Mouse (Mus musculus): ENCODE measurements around the gene Gm17174. TPM values are rescaled to one million over a fixed set of nuclear protein-coding genes. Genes with fewer than 3 reads are reported as not detected.
"Not testable (repeated sequence)": the region's sequence is repeated elsewhere in the genome, so short reads cannot be mapped to it uniquely, and the experiment has no call there.

The Gm17174 gene
- polyA plus RNA-seq (2015; fragmentation: Nextera tagmentation; extraction: Ambion mirVana): not detected in 2 replicates

GRCm38 (mm10) chr14:51592039-51592438, at the start of gene Gm17174:
Gene Gm17174 (minus strand): TSS chr14:51592139.
- H3K9ac ChIP-seq (replicated peaks; ENCODE audit: low read depth, low read length); H3K27me3 ChIP-seq (replicated peaks; ENCODE audit: control insufficient read depth, insufficient read depth, low read length); ATAC-seq; H3K4me3 ChIP-seq (replicated peaks; ENCODE audit: low read length); H3K4me1 ChIP-seq (replicated peaks; ENCODE audit: control insufficient read depth, insufficient read depth, low read length); H3K4me2 ChIP-seq (ENCODE audit: low read length); H3K36me3 ChIP-seq (ENCODE audit: control insufficient read depth, insufficient read depth); H3K9me3 ChIP-seq (ENCODE audit: control insufficient read depth, low read length); H3K27ac ChIP-seq (ENCODE audit: low read length): not testable (repeated sequence)
- WGBS: 91% methylated on average over 4 of the region's 4 CpGs

- ATAC-seq; H3K27me3 ChIP-seq (replicated peaks; ENCODE audit: control insufficient read depth, insufficient read depth, low read length); H3K9ac ChIP-seq (replicated peaks; ENCODE audit: low read depth, low read length); H3K36me3 ChIP-seq (ENCODE audit: control insufficient read depth, insufficient read depth); H3K4me2 ChIP-seq (ENCODE audit: low read length); H3K9me3 ChIP-seq (ENCODE audit: control insufficient read depth, low read length); H3K4me3 ChIP-seq (replicated peaks; ENCODE audit: low read length); H3K27ac ChIP-seq (ENCODE audit: low read length); H3K4me1 ChIP-seq (replicated peaks; ENCODE audit: control insufficient read depth, insufficient read depth, low read length): not testable (repeated sequence)
- WGBS: 67% methylated on average over 1 of the region's 1 CpGs
These were observed 43.6 kb upstream of the Gm17174 start, which contains the start of gene Gm4181 for GRCm38 (mm10) chr14:51635566-51635965. Gene Gm4181 (minus strand): TSS chr14:51635666.

GRCm38 (mm10) chr14:51632426-51632825, 40.5 kb upstream of the Gm17174 start:
- H3K9me3 ChIP-seq (ENCODE audit: control insufficient read depth, low read length); H3K4me1 ChIP-seq (replicated peaks; ENCODE audit: control insufficient read depth, insufficient read depth, low read length); H3K36me3 ChIP-seq (ENCODE audit: control insufficient read depth, insufficient read depth); ATAC-seq; H3K4me2 ChIP-seq (ENCODE audit: low read length); H3K27ac ChIP-seq (ENCODE audit: low read length); H3K27me3 ChIP-seq (replicated peaks; ENCODE audit: control insufficient read depth, insufficient read depth, low read length); H3K4me3 ChIP-seq (replicated peaks; ENCODE audit: low read length); H3K9ac ChIP-seq (replicated peaks; ENCODE audit: low read depth, low read length): not testable (repeated sequence)
- WGBS: 95% methylated on average over 1 of the region's 1 CpGs

- no peak within 1 kb of the TSS for H3K4me3 ChIP-seq (replicated peaks; ENCODE audit: low read length)
- 86% methylated on average over 1 of the region's 1 CpGs for WGBS
- no peak for ATAC-seq
These were observed 19.3 kb upstream of the Gm17174 start, which contains the start of gene Gm17078 for GRCm38 (mm10) chr14:51611210-51611609. Gene Gm17078 (minus strand): TSS chr14:51611310.

GRCm38 (mm10) chr14:51573963-51574362, 18.0 kb downstream of the Gm17174 start, which contains the start of gene Gm17175:
Gene Gm17175 (minus strand): TSS chr14:51574063.
- not testable (repeated sequence) for H3K9me3 ChIP-seq (ENCODE audit: control insufficient read depth, low read length); H3K4me1 ChIP-seq (replicated peaks; ENCODE audit: control insufficient read depth, insufficient read depth, low read length); ATAC-seq; H3K4me3 ChIP-seq (replicated peaks; ENCODE audit: low read length); H3K27ac ChIP-seq (ENCODE audit: low read length); H3K36me3 ChIP-seq (ENCODE audit: control insufficient read depth, insufficient read depth); H3K27me3 ChIP-seq (replicated peaks; ENCODE audit: control insufficient read depth, insufficient read depth, low read length); H3K9ac ChIP-seq (replicated peaks; ENCODE audit: low read depth, low read length); H3K4me2 ChIP-seq (ENCODE audit: low read length)
- WGBS: 94% methylated on average over 2 of the region's 2 CpGs

More at GRCm38 (mm10) chr14:51611210-51611609, 19.3 kb upstream of the Gm17174 start, which contains the start of gene Gm17078:
- Histone ChIP-seq H3K4me1 (replicated peaks; ENCODE audit: control insufficient read depth, insufficient read depth, low read length) (no peaks in the 10 kb centered on the region), H3K4me2 (ENCODE audit: low read length) (no peak within 1 kb of the TSS), H3K36me3 (ENCODE audit: control insufficient read depth, insufficient read depth) (no peaks in the 10 kb centered on the region), H3K9ac (replicated peaks; ENCODE audit: low read depth, low read length) (no peak within 1 kb of the TSS), H3K27me3 (replicated peaks; ENCODE audit: control insufficient read depth, insufficient read depth, low read length) (no peaks in the 10 kb centered on the region), H3K27ac (ENCODE audit: low read length) (no peak within 1 kb of the TSS), H3K9me3 (ENCODE audit: control insufficient read depth, low read length) (no peaks in the 10 kb centered on the region)

GRCm38 (mm10) chr14:51552490-51552889, 39.4 kb downstream of the Gm17174 start, which contains the start of gene Gm5622:
Gene Gm5622 (plus strand): TSS chr14:51552790.
- 91% methylated on average over 4 of the region's 4 CpGs for WGBS

More at GRCm38 (mm10) chr14:51552490-51552889, 39.4 kb downstream of the Gm17174 start, which contains the start of gene Gm5622:
- Histone ChIP-seq H3K27me3 (replicated peaks; ENCODE audit: control insufficient read depth, insufficient read depth, low read length) (no peaks in the 10 kb centered on the region), H3K27ac (ENCODE audit: low read length) (no peak within 1 kb of the TSS), H3K4me2 (ENCODE audit: low read length) (no peak within 1 kb of the TSS), H3K4me3 (replicated peaks; ENCODE audit: low read length) (no peak within 1 kb of the TSS), H3K9ac (replicated peaks; ENCODE audit: low read depth, low read length) (no peak within 1 kb of the TSS), H3K36me3 (ENCODE audit: control insufficient read depth, insufficient read depth) (no peaks in the 10 kb centered on the region), H3K9me3 (ENCODE audit: control insufficient read depth, low read length) (no peaks in the 10 kb centered on the region), H3K4me1 (replicated peaks; ENCODE audit: control insufficient read depth, insufficient read depth, low read length) (no peaks in the 10 kb centered on the region)
- no peak for ATAC-seq

Other genes with a start within 250 kb of the Gm17174 start
- gene Gm7247, start 230.4 kb downstream of the Gm17174 start, polyA plus RNA-seq (2015; fragmentation: Nextera tagmentation; extraction: Ambion mirVana): not detected in 2 replicates
- gene Vmn2r88, start 181.3 kb downstream of the Gm17174 start, polyA plus RNA-seq (2015; fragmentation: Nextera tagmentation; extraction: Ambion mirVana): not detected in 2 replicates
- not detected in 2 replicates for gene Vmn2r89, start 140.3 kb downstream of the Gm17174 start, polyA plus RNA-seq (2015; fragmentation: Nextera tagmentation; extraction: Ambion mirVana)
- gene Gm5622, start 39.3 kb downstream of the Gm17174 start, polyA plus RNA-seq (2015; fragmentation: Nextera tagmentation; extraction: Ambion mirVana): not detected in 2 replicates
- gene Gm17175, start 18.1 kb downstream of the Gm17174 start, polyA plus RNA-seq (2015; fragmentation: Nextera tagmentation; extraction: Ambion mirVana): not detected in 2 replicates
- gene Gm17078, start 19.2 kb upstream of the Gm17174 start, polyA plus RNA-seq (2015; fragmentation: Nextera tagmentation; extraction: Ambion mirVana): not detected in 2 replicates
- gene Gm4181, start 43.5 kb upstream of the Gm17174 start, polyA plus RNA-seq (2015; fragmentation: Nextera tagmentation; extraction: Ambion mirVana): not detected in 2 replicates
- gene Gm17079, start 103.3 kb upstream of the Gm17174 start, polyA plus RNA-seq (2015; fragmentation: Nextera tagmentation; extraction: Ambion mirVana): not detected in 2 replicates
- gene Gm5800, start 125.0 kb upstream of the Gm17174 start, polyA plus RNA-seq (2015; fragmentation: Nextera tagmentation; extraction: Ambion mirVana): not detected in 2 replicates
- not detected in 2 replicates for gene Ang4, start 181.5 kb upstream of the Gm17174 start, polyA plus RNA-seq (2015; fragmentation: Nextera tagmentation; extraction: Ambion mirVana)
- gene AY358078, start 207.9 kb upstream of the Gm17174 start, polyA plus RNA-seq (2015; fragmentation: Nextera tagmentation; extraction: Ambion mirVana): not detected in 2 replicates